Mouse (Mus musculus) spleen, adult 12 weeks (tissue): ENCODE data around the gene Plpp7.

Experiments used
- DNase-seq: peaks from one replicate; pipeline ENCODE4 v3.0.0; 2022; ENCODE audit warnings: low spot score

The Plpp7 gene

GRCm38 (mm10) chr2:32102944-32103343, 7.6 kb downstream of the Plpp7 start:
- no peak for DNase-seq

- no peak for DNase-seq
Observed at GRCm38 (mm10) chr2:32103557-32103956, 8.2 kb downstream of the Plpp7 start.

GRCm38 (mm10) chr2:32104122-32104521, 8.8 kb downstream of the Plpp7 start:
- DNase-seq = no peak

- no peak for DNase-seq
Observed at GRCm38 (mm10) chr2:32105117-32105913, 10.0 kb downstream of the Plpp7 start.

- DNase-seq = no peak
Observed at GRCm38 (mm10) chr2:32105930-32106329, 10.6 kb downstream of the Plpp7 start.

GRCm38 (mm10) chr2:32111268-32111667, 15.9 kb downstream of the Plpp7 start:
- no peak for DNase-seq

GRCm38 (mm10) chr2:32112548-32112947, 17.2 kb downstream of the Plpp7 start:
- DNase-seq = no peak

- no peak for DNase-seq
Observed at GRCm38 (mm10) chr2:32115851-32116268, 20.5 kb downstream of the Plpp7 start.

- DNase-seq = no peak
Observed at GRCm38 (mm10) chr2:32119802-32120750, 24.7 kb downstream of the Plpp7 start.

- no peak for DNase-seq
Observed at GRCm38 (mm10) chr2:32121150-32121549, 25.8 kb downstream of the Plpp7 start.

GRCm38 (mm10) chr2:32121785-32122184, 26.5 kb downstream of the Plpp7 start:
- no peak for DNase-seq

GRCm38 (mm10) chr2:32127653-32128535, 32.6 kb downstream of the Plpp7 start:
- DNase-seq = peak; percentile 80

GRCm38 (mm10) chr2:32128536-32128841, 33.2 kb downstream of the Plpp7 start:
- no peak for DNase-seq

- no peak for DNase-seq
Observed at GRCm38 (mm10) chr2:32129383-32130074, 34.2 kb downstream of the Plpp7 start.

- no peak for DNase-seq
Observed at GRCm38 (mm10) chr2:32130435-32130834, 35.1 kb downstream of the Plpp7 start.

- DNase-seq = no peak
Observed at GRCm38 (mm10) chr2:32131205-32131834, 36.0 kb downstream of the Plpp7 start.

GRCm38 (mm10) chr2:32131866-32132566, 36.7 kb downstream of the Plpp7 start:
- DNase-seq = no peak

GRCm38 (mm10) chr2:32132567-32132992, 37.3 kb downstream of the Plpp7 start:
- DNase-seq = peak; percentile 80

GRCm38 (mm10) chr2:32134039-32134438, 38.7 kb downstream of the Plpp7 start:
- DNase-seq = peak; percentile 84

- DNase-seq = peak; percentile 94
Observed at GRCm38 (mm10) chr2:32137667-32138266, 42.4 kb downstream of the Plpp7 start.
